Mouse (Mus musculus): ENCODE measurements around the gene Slc7a4.

Gene Slc7a4

GRCm38 (mm10) chr16:17525524-17525923 is 57.5 kb downstream of the Slc7a4 start:
- no peak for DNase-seq (ENCODE audit: extremely low read depth, insufficient read length, low spot score)

- no peak for DNase-seq (ENCODE audit: extremely low read depth, insufficient read length, low spot score)
These were observed 58.9 kb downstream of the Slc7a4 start for GRCm38 (mm10) chr16:17524156-17524555.

Data from 3134 (cell line).